Mouse (Mus musculus): Measurements from ENCODE around the gene Crispld2.

GRCm38 (mm10) chr8:120001712-120002111 lies 9.5 kb downstream of the Crispld2 start:
- TF ChIP-seq CTCF (IDR thresholded peaks at IDR 0.05; ENCODE audit: low read depth) = no peak
- TF ChIP-seq EP300 (IDR thresholded peaks at IDR 0.05; ENCODE audit: low read depth) = no peak
